Mouse (Mus musculus) intestine, embryonic 14.5 days (tissue): ENCODE results near the gene Rasgef1a. TPM values are rescaled to one million over a fixed set of nuclear protein-coding genes. Genes with fewer than 3 reads are reported as not detected.

ENCODE experiments used
- ATAC-seq: fragments of 200-750 bp; cut with Nextera tagmentation; replicated peaks from 2 replicates; pipeline ENCODE4 v1.8.0; 2017; ENCODE audit warnings: low read depth, moderate number of reproducible peaks, moderate TSS enrichment, moderate library complexity; ENCODE audit not compliant: low FRiP score, low TSS enrichment
- DNase-seq: peaks from one replicate; pipeline ENCODE4 v3.0.0-alpha.2; 2018; ENCODE audit warnings: low spot score
- H3K27ac ChIP-seq: fragments of 300-500 bp; sonication (generic); 2 replicates; pipeline ENCODE4 v1.5.1; 2014; ENCODE audit warnings: low read depth, mild to moderate bottlenecking, control low read depth
- H3K27me3 ChIP-seq: fragments of 300-500 bp; sonication (generic); replicated peaks from 2 replicates; pipeline ENCODE4 v1.6.1; 2014; ENCODE audit warnings: low read length, control low read depth; ENCODE audit not compliant: control insufficient read depth, insufficient read depth
- H3K36me3 ChIP-seq: fragments of 300-500 bp; sonication (generic); 2 replicates; pipeline ENCODE4 v1.6.1; 2014; ENCODE audit warnings: low read length, control low read depth; ENCODE audit not compliant: control insufficient read depth, insufficient read depth
- H3K4me1 ChIP-seq: fragments of 300-500 bp; sonication (generic); replicated peaks from 2 replicates; pipeline ENCODE4 v1.6.1; 2014; ENCODE audit warnings: low read length, control low read depth, mixed read lengths; ENCODE audit not compliant: control insufficient read depth, insufficient read depth
- H3K4me2 ChIP-seq: fragments of 300-500 bp; sonication (generic); 2 replicates; pipeline ENCODE4 v1.6.1; 2014; ENCODE audit warnings: low read length
- H3K4me3 ChIP-seq: fragments of 300-500 bp; sonication (generic); 2 replicates; pipeline ENCODE4 v1.5.1; 2014; ENCODE audit warnings: low read depth, low read length, control low read depth, mixed read lengths
- H3K9ac ChIP-seq: fragments of 300-500 bp; sonication (generic); 2 replicates; pipeline ENCODE4 v1.6.1; 2014; ENCODE audit warnings: mild to moderate bottlenecking, low read length
- H3K9me3 ChIP-seq: fragments of 300-500 bp; sonication (generic); 2 replicates; pipeline ENCODE4 v1.6.1; 2016; ENCODE audit warnings: low read length, control low read depth; ENCODE audit not compliant: control insufficient read depth
- WGBS: fragments of 180-500 bp; shearing (Covaris S2); extraction: QIAGEN DNeasy Blood & Tissue Kit; methylation state at CpG from one replicate; pipeline ENCODE4 v1.1.7; 2014; 5-methylcytosine and 5-hydroxymethylcytosine counted together
- polyA plus RNA-seq: library from polyadenylated mRNA; unstranded; fragments of >200 nt; fragmentation: Nextera tagmentation; extraction: Ambion mirVana; gene quantifications from 2 replicates; pipeline ENCODE4 v1.2.1, GENCODE M21; 2014

Rasgef1a gene
- polyA plus RNA-seq, 1 experiment from 2014 or later = 0.05 TPM

GRCm38 (mm10) chr6:118079762-118080465 lies 68.7 kb downstream of the Rasgef1a start:
- no peak overlapping the region for H3K4me3 ChIP-seq
- H3K27me3 ChIP-seq = no peaks in the 10 kb centered on the region
- no peak overlapping the region for H3K27ac ChIP-seq
- no peaks in the 10 kb centered on the region for H3K4me1 ChIP-seq
- H3K9ac ChIP-seq = no peak overlapping the region
- H3K9me3 ChIP-seq = no peaks in the 10 kb centered on the region
- no peaks in the 10 kb centered on the region for H3K36me3 ChIP-seq
- H3K4me2 ChIP-seq = no peak overlapping the region
- DNase-seq (no peak), ATAC-seq (no peak)
- 60% methylated on average over 10 of the region's 10 CpGs for WGBS

- no peak overlapping the region for H3K4me3 ChIP-seq
- H3K9ac ChIP-seq = no peak overlapping the region
- H3K27ac ChIP-seq = no peak overlapping the region
- H3K4me1 ChIP-seq = no peaks in the 10 kb centered on the region
- no peaks in the 10 kb centered on the region for H3K36me3 ChIP-seq
- H3K9me3 ChIP-seq = no peaks in the 10 kb centered on the region
- DNase-seq (no peak), ATAC-seq (no peak)
- no peaks in the 10 kb centered on the region for H3K27me3 ChIP-seq
- H3K4me2 ChIP-seq = no peak overlapping the region
- WGBS = 89% methylated on average over 4 of the region's 4 CpGs
These were observed 69.5 kb downstream of the Rasgef1a start for GRCm38 (mm10) chr6:118080711-118081110.

- no peaks in the 10 kb centered on the region for H3K36me3 ChIP-seq
- H3K4me1 ChIP-seq = no peaks in the 10 kb centered on the region
- 89% methylated on average over 3 of the region's 3 CpGs for WGBS
- ATAC-seq (no peak), DNase-seq (no peak)
- H3K4me3 ChIP-seq = no peak overlapping the region
- H3K9ac ChIP-seq = no peak overlapping the region
- H3K27me3 ChIP-seq = no peaks in the 10 kb centered on the region
- H3K4me2 ChIP-seq = no peak overlapping the region
- H3K9me3 ChIP-seq = no peaks in the 10 kb centered on the region
- no peak overlapping the region for H3K27ac ChIP-seq
These were observed 71.1 kb downstream of the Rasgef1a start for GRCm38 (mm10) chr6:118082384-118082783.

GRCm38 (mm10) chr6:118083608-118084007 lies 72.4 kb downstream of the Rasgef1a start:
- no peaks in the 10 kb centered on the region for H3K4me1 ChIP-seq
- no peak overlapping the region for H3K27ac ChIP-seq
- no peaks in the 10 kb centered on the region for H3K27me3 ChIP-seq
- H3K9me3 ChIP-seq = no peaks in the 10 kb centered on the region
- ATAC-seq (no peak), DNase-seq (no peak)
- no peak overlapping the region for H3K9ac ChIP-seq
- no peak overlapping the region for H3K4me2 ChIP-seq
- WGBS = 56% methylated on average over 6 of the region's 6 CpGs
- H3K4me3 ChIP-seq = no peak overlapping the region
- H3K36me3 ChIP-seq = no peaks in the 10 kb centered on the region

- no peak for DNase-seq
- H3K9ac ChIP-seq = no peak overlapping the region
- H3K27me3 ChIP-seq = no peaks in the 10 kb centered on the region
- no peaks in the 10 kb centered on the region for H3K9me3 ChIP-seq
- no peak overlapping the region for H3K4me3 ChIP-seq
- no peak overlapping the region for H3K27ac ChIP-seq
- WGBS = 89% methylated on average over 8 of the region's 8 CpGs
- H3K4me1 ChIP-seq = no peaks in the 10 kb centered on the region
- ATAC-seq = no peak
- no peak overlapping the region for H3K4me2 ChIP-seq
- no peaks in the 10 kb centered on the region for H3K36me3 ChIP-seq
These were observed 73.4 kb downstream of the Rasgef1a start for GRCm38 (mm10) chr6:118084596-118084995.

GRCm38 (mm10) chr6:118087955-118088354 lies 76.7 kb downstream of the Rasgef1a start:
- Histone ChIP-seq H3K4me3 (no peak overlapping the region), H3K27me3 (no peaks in the 10 kb centered on the region), H3K4me2 (no peak overlapping the region), H3K36me3 (no peaks in the 10 kb centered on the region), H3K9me3 (no peaks in the 10 kb centered on the region), H3K4me1 (no peaks in the 10 kb centered on the region), H3K9ac (no peak overlapping the region), H3K27ac (no peak overlapping the region)
- ATAC-seq (no peak), DNase-seq (peak; percentile 53)
- 56% methylated on average over 8 of the region's 8 CpGs for WGBS

GRCm38 (mm10) chr6:118088750-118089440 lies 77.7 kb downstream of the Rasgef1a start:
- no peak overlapping the region for H3K4me3 ChIP-seq
- H3K4me1 ChIP-seq = no peaks in the 10 kb centered on the region
- ATAC-seq (no peak), DNase-seq (no peak)
- H3K36me3 ChIP-seq = no peaks in the 10 kb centered on the region
- no peak overlapping the region for H3K9ac ChIP-seq
- H3K27me3 ChIP-seq = no peaks in the 10 kb centered on the region
- H3K4me2 ChIP-seq = no peak overlapping the region
- no peaks in the 10 kb centered on the region for H3K9me3 ChIP-seq
- H3K27ac ChIP-seq = no peak overlapping the region
- 85% methylated on average over 17 of the region's 17 CpGs for WGBS

GRCm38 (mm10) chr6:118090827-118091226 lies 79.6 kb downstream of the Rasgef1a start:
- Histone ChIP-seq H3K9me3 (peaks cover 4% of the 10 kb centered on the region; the same call in 1 of the 2 replicates), H3K27ac (no peak overlapping the region), H3K4me2 (no peak overlapping the region), H3K27me3 (no peaks in the 10 kb centered on the region), H3K9ac (no peak overlapping the region), H3K36me3 (no peaks in the 10 kb centered on the region), H3K4me3 (no peak overlapping the region), H3K4me1 (no peaks in the 10 kb centered on the region)
- 79% methylated on average over 9 of the region's 9 CpGs for WGBS
- DNase-seq = peak; percentile 40
- no peak for ATAC-seq
